Mouse (Mus musculus) hematopoietic multipotent progenitor cell, adult 10-12 weeks (in vitro differentiated cells): Measurements from ENCODE around the gene Kctd17. TPM values are rescaled to one million over a fixed set of nuclear protein-coding genes. Genes with fewer than 3 reads are reported as not detected.

Experiments
- polyA plus RNA-seq: library from polyadenylated mRNA; stranded (reverse); fragments of >175 nt; gene quantifications from 2 replicates; pipeline ENCODE4 v1.2.3, GENCODE M21; 2012; ENCODE audit warnings: low replicate concordance

Gene Kctd17
- 31.7 and 122 TPM in 2 replicates for polyA plus RNA-seq

DNA sequence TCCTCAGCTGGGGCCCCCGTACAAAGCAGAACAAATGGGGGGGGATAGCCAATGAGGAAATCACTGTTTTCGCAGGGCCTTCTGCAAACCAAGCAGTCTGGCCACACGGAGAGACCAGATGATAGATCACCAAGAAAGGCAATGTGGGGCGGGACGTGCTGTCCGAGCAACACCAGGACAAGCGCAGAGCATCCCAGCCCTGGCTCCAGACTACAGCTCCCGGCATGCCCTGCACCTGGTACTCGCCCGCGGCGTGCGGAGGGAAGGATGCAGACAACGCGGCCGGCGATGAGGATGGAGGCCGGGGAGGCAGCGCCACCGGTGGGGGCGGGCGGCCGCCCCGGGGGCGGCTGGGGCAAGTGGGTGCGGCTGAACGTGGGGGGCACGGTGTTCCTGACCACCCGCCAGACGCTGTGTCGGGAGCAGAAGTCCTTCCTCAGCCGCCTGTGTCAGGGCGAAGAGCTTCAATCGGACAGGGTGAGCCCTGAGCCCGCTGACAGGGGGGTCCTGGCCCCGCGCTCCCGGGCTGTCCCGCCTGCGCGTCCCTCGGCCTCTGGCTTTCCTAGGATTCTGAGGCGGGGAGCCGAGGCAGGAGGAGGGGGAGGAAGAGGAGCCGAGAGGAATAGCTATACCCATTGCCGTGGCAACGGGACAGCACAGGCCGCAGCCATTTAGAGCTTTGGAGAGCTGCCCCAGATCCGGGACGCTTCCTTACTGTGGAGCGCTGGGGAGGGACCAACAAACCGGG, at the start of gene Kctd17:
Gene Kctd17 (plus strand): TSS at position 174 of the 748 bp plus-strand sequence.

DNA sequence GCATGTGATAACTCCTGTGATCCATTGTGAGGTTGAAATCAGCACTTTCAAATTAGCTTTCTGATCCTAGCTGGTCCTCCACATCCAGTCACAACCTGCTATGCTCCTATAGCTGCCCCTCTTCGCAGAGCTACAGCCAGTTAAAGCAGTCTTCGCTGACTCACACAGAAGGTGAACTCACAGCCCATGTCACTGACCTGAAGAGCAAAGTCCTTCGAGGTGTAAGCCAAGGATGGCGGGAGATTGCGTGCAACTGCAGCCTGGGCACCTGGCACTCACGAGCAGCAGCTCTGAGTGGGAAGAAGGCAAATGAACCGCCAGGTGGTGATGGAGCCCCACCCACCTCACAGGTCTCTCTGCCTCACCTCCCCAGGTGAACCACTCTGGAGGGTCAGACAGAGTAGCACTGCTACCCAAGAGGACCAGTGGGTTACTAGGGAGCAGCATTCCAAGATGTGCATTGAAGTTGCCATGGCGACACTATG, 32.8 kb upstream of the Kctd17 start, which contains the start of gene Tex33:
Gene Tex33 (minus strand): TSS at position 435 of the 485 bp plus-strand sequence.

DNA sequence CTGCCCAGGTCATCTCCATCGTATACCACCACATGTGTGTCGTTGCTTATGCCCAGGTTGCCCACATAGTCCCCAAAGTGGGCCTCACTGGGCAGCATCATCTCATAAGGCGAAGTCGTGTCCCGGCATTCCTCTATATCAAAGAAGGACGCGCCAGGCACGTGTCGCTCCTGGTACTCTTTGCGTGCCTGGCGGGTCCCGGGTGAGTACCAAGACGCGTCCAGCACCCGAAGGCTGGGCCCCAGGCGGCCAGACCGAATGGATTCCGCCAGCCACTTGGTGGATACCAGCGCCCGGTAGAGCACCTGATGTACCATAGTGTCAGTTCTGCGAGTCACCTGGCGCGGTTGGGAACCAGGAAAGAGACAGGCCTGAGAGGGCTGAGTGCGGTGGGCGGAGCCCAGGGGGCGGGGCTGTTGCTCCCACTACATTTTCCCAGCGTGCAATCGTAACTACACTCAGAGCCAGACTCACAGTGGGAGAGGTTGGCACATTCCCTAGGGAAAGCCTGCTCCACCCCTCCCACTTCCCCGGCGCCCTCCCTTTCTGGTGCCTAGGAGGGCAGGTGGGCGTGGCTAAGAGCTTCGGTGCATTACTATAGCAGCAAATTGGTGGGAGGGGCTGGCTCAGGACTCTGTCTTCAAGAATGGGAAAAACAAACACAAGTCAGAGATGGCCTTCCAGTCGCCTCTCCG, 22.7 kb upstream of the Kctd17 start, which contains the start of gene Tst:
Gene Tst (minus strand): TSS at position 391 of the 695 bp plus-strand sequence.

DNA sequence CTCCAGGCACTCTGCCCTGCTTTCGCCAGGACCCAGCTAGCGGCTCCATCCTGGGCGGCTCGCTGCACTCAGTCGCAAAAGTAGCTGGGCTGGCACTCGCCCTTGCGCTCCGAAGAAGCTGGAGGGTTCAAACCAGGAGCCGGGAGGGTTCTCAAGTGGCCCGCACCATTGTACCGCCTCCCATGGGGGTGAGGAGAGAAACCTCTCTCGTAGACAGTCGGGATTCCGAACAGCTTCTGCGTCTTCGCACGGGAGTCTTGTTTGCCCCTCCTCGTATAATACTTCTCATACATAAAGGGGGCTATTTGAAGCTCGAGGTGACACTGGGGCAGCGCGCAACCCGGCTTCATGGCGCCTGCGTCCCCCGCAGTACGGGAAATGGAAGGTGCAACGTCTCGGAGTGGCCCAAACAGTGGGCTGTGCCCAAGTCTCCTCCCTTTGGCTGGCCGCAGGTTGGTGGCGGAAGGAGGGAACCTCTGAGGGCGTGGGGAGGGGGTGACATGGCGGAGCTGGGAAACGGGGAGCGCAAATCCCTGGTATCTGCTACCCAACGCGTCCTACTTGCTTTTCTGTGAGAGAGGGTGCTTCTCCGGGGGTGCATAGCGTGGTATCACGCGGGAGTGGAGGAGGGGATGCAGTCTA, 21.9 kb upstream of the Kctd17 start, which contains the start of gene Mpst:
Gene Mpst (plus strand): TSS at position 124 of the 642 bp plus-strand sequence.

DNA sequence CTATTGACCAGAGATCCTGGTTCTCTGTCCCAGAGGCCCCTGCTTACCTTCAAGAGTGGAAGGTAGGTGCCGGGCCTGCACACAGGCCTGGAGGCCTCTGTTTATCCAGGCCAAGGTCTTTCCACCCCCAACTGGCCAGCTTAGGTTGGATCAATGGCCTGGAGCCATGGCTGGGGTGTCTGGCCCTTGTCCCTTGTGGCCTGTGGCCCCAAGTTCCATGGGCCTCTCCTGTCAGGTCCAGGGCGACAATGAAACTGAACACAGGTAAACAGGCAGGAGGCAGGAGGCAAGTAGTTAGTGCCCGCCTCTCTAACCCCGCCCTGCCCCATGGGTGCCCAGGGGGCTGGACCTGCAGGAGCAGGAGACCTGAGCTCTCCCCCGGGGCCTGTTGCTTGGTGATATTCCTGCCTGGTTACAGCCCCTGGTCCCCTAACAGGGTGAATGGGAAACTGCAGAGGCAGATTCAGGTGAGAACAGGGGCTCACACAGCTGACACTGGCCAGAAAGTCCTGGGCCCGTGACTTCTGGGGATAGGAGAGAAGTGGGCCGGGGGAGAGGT, 40.1 kb downstream of the Kctd17 start, which contains the start of gene Tmprss6:
Gene Tmprss6 (minus strand): TSS at position 256 of the 559 bp plus-strand sequence.

Other genes starting within 250 kb of the Kctd17 start
- not detected in 2 replicates for gene Pvalb, start 222.2 kb upstream of the Kctd17 start, polyA plus RNA-seq
- 111 TPM in 2 replicates for gene Ncf4, start 183.8 kb upstream of the Kctd17 start, polyA plus RNA-seq
- 13.9 and 82.5 TPM in 2 replicates for gene Csf2rb2, start 122.8 kb upstream of the Kctd17 start, polyA plus RNA-seq
- gene Csf2rb, start 102.8 kb upstream of the Kctd17 start, polyA plus RNA-seq, result 71.1 and 138 TPM in 2 replicates
- not detected in 2 replicates for gene Tex33, start 32.7 kb upstream of the Kctd17 start, polyA plus RNA-seq
- gene Tst, start 22.7 kb upstream of the Kctd17 start, polyA plus RNA-seq, result 2.3 and 5.9 TPM in 2 replicates
- 71.3 and 114 TPM in 2 replicates for gene Mpst, start 22.1 kb upstream of the Kctd17 start, polyA plus RNA-seq
- gene Tmprss6, start 40.1 kb downstream of the Kctd17 start, polyA plus RNA-seq, result 0.25 TPM in 1 of 2 replicates, not detected in the other
- gene Il2rb, start 66.7 kb downstream of the Kctd17 start, polyA plus RNA-seq, result 94.2 and 157 TPM in 2 replicates
- gene C1qtnf6, start 102.9 kb downstream of the Kctd17 start, polyA plus RNA-seq, result 1.7 and 1.8 TPM in 2 replicates
- gene Sstr3, start 116.1 kb downstream of the Kctd17 start, polyA plus RNA-seq, result not detected in 2 replicates
- 266 and 1,162 TPM in 2 replicates for gene Rac2, start 144.2 kb downstream of the Kctd17 start, polyA plus RNA-seq
- 100 and 114 TPM in 2 replicates for gene Cyth4, start 168.5 kb downstream of the Kctd17 start, polyA plus RNA-seq